8 mouse cellular contexts compared by ENCODE assay signal in the genomic region with DNA sequence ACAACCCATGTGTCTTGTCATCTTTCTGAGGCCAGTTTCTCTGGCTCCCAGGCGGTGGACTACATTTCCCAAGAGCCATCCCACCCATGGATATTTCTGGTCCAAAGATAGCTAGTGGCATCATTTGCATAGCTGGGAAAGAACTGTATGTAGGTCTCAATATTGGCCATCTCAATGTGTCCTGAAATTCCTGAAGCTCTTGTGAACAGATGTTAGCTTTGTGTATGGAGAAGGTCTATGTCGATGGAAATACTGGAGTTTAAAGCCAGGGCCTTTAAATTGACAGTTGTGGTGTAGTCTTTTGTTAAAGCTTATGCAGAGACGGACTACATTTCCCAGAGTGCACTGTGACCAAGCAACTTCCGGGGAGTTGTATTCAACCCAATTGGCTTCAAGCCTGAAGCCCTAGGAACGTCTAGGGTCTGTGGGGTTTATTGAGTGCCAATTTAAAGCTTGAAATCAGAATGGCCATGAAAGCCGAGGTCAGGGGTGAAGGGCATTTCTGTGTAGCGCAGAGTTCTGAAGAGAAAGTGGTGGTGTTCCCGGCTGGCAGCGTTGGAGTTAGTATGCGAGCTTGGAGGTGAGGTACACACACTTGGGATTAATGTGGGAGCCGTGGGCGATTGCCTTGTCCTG. TPM values are rescaled to one million over a fixed set of nuclear protein-coding genes. Genes with fewer than 3 reads are reported as not detected.
A peak's percentile ranks its signal among the peaks of the same experiment; 100 is the strongest.
DNase-seq lines count a peak whose midpoint lies in the region; ATAC-seq and TF ChIP-seq lines count a peak whose summit lies in the region.

No protein-coding gene starts in this region.

- peaks cover 37% of the 10 kb centered on the region for H3K4me1 ChIP-seq in embryonic facial prominence, embryonic 13.5 days
- peaks cover 13% of the 10 kb centered on the region for H3K4me1 ChIP-seq in heart, adult 2 months (ENCODE audit: control insufficient read depth, insufficient read depth, low read length)
- peaks cover 9% of the 10 kb centered on the region for H3K4me1 ChIP-seq in kidney, adult 2 months (ENCODE audit: control insufficient read depth, insufficient read depth, low read length)
- H3K4me1 ChIP-seq in limb, embryonic 11.5 days (ENCODE audit: control insufficient read depth, insufficient read depth, low read length): peaks cover 7% of the 10 kb centered on the region
- H3K4me1 ChIP-seq in midbrain, embryonic 13.5 days (replicated peaks): peaks cover 50% of the 10 kb centered on the region
- H3K4me1 ChIP-seq in small intestine, adult 2 months (ENCODE audit: control insufficient read depth, insufficient read depth, insufficient read length, low read length): peaks cover 3% of the 10 kb centered on the region; the same call in 1 of the 2 replicates

- peak overlapping the region; percentile 78 for H3K9ac ChIP-seq in embryonic facial prominence, embryonic 13.5 days
- peak overlapping the region; percentile 66 for H3K9ac ChIP-seq in heart, adult 2 months (ENCODE audit: low read depth, low read length)
- H3K9ac ChIP-seq in limb, embryonic 11.5 days (ENCODE audit: low read length): peak overlapping the region; percentile 49
- peak overlapping the region; percentile 72 for H3K9ac ChIP-seq in midbrain, embryonic 13.5 days (replicated peaks)

- H3K27me3 ChIP-seq in embryonic facial prominence, embryonic 13.5 days: no peaks in the 10 kb centered on the region
- no peaks in the 10 kb centered on the region for H3K27me3 ChIP-seq in heart, adult 2 months (ENCODE audit: control insufficient read depth, insufficient read depth, low read length)
- no peaks in the 10 kb centered on the region for H3K27me3 ChIP-seq in kidney, adult 2 months (replicated peaks; ENCODE audit: control insufficient read depth, insufficient read depth, low read length)
- H3K27me3 ChIP-seq in limb, embryonic 11.5 days (ENCODE audit: control insufficient read depth, insufficient read depth, low read length): no peaks in the 10 kb centered on the region
- no peaks in the 10 kb centered on the region for H3K27me3 ChIP-seq in midbrain, embryonic 13.5 days
- no peaks in the 10 kb centered on the region for H3K27me3 ChIP-seq in small intestine, adult 2 months (ENCODE audit: control insufficient read depth, insufficient read depth, low read length)

- TF ChIP-seq EP300 in heart, adult 2 months (IDR thresholded peaks at IDR 0.05; ENCODE audit: insufficient read depth, low read depth, low read length): no peak

- no peak overlapping the region for H3K27ac ChIP-seq in embryonic facial prominence, embryonic 13.5 days
- peak overlapping the region; percentile 85 for H3K27ac ChIP-seq in heart, adult 2 months
- H3K27ac ChIP-seq in kidney, adult 2 months (ENCODE audit: insufficient read depth, low read depth, low read length): peak overlapping the region; percentile 9; the same call in 1 of the 2 replicates
- no peak overlapping the region for H3K27ac ChIP-seq in limb, embryonic 11.5 days (replicated peaks; ENCODE audit: low read depth, low read length)
- H3K27ac ChIP-seq in midbrain, embryonic 13.5 days: peak overlapping the region; percentile 71
- H3K27ac ChIP-seq in small intestine, adult 2 months (ENCODE audit: insufficient read depth, low read depth, low read length): 0 out of 2 replicates have a peak overlapping the region, but pooled peaks have one; percentile 14

- no peaks in the 10 kb centered on the region for H3K9me3 ChIP-seq in embryonic facial prominence, embryonic 13.5 days
- no peaks in the 10 kb centered on the region for H3K9me3 ChIP-seq in limb, embryonic 11.5 days (ENCODE audit: control insufficient read depth, low read length)
- H3K9me3 ChIP-seq in midbrain, embryonic 13.5 days: no peaks in the 10 kb centered on the region

- 0 out of 2 replicates have a peak, but pooled peaks have one; percentile 18 for TF ChIP-seq POLR2A in heart, adult 2 months (IDR thresholded peaks at IDR 0.05; ENCODE audit: insufficient read depth, low read depth, low read length)
- TF ChIP-seq POLR2A in kidney, adult 2 months (IDR thresholded peaks at IDR 0.05; ENCODE audit: low read depth, low read length): no peak
- TF ChIP-seq POLR2A in small intestine, adult 2 months (IDR thresholded peaks at IDR 0.05; ENCODE audit: low read depth, low read length): no peak

- TF ChIP-seq CTCF in heart, adult 2 months (IDR thresholded peaks at IDR 0.05): no peak
- no peak for TF ChIP-seq CTCF in kidney, adult 2 months (conservative IDR thresholded peaks at IDR 0.05; ENCODE audit: insufficient read depth, insufficient read length, low read depth, low read length)
- no peak for TF ChIP-seq CTCF in small intestine, adult 2 months (IDR thresholded peaks at IDR 0.05; ENCODE audit: extremely low read depth, insufficient read length, insufficient replicate concordance, low read depth, low read length)

- 3% methylated on average over 12 of the region's 12 CpGs for WGBS in embryonic facial prominence, embryonic 13.5 days
- WGBS in heart, adult 2 months: under 1% methylated on average over 12 of the region's 12 CpGs
- 2% methylated on average over 12 of the region's 12 CpGs for WGBS in kidney, adult 2 months
- 6% methylated on average over 12 of the region's 12 CpGs for WGBS in limb, embryonic 11.5 days
- 2% methylated on average over 12 of the region's 12 CpGs for WGBS in midbrain, embryonic 13.5 days
- WGBS in small intestine, adult 2 months: 2% methylated on average over 12 of the region's 12 CpGs

- intact Hi-C loops in heart, adult 2 months (cut with DNase I): loop anchor here (2.0 to 5.0 kb wide), 4 partner anchors 34 to 399 kb away; a partner anchor contains a TSS

- peak; percentile 87 for DNase-seq in 416B (ENCODE audit: low read depth)
- peak; percentile 72 to 82 for DNase-seq in adrenal gland, postnatal 36 days
- peak; percentile 71 to 82 for DNase-seq in heart, adult 2 months
- DNase-seq in kidney, adult 2 months: peak; percentile 85
- peak; percentile 80 for DNase-seq in limb, embryonic 11.5 days (ENCODE audit: low spot score)

- H3K36me3 ChIP-seq in embryonic facial prominence, embryonic 13.5 days: peaks cover 34% of the 10 kb centered on the region
- no peaks in the 10 kb centered on the region for H3K36me3 ChIP-seq in heart, adult 2 months (ENCODE audit: control insufficient read depth, insufficient read depth, low read length)
- H3K36me3 ChIP-seq in kidney, adult 2 months (ENCODE audit: control insufficient read depth, insufficient read depth, low read length): no peaks in the 10 kb centered on the region
- H3K36me3 ChIP-seq in limb, embryonic 11.5 days (ENCODE audit: control insufficient read depth, insufficient read depth, low read length): peaks cover 7% of the 10 kb centered on the region
- H3K36me3 ChIP-seq in midbrain, embryonic 13.5 days: peaks cover 22% of the 10 kb centered on the region
- peaks cover under 1% of the 10 kb centered on the region; the same call in 1 of the 2 replicates for H3K36me3 ChIP-seq in small intestine, adult 2 months (ENCODE audit: control insufficient read depth, insufficient read depth, low read length)

- peak overlapping the region; percentile 82 for H3K4me2 ChIP-seq in embryonic facial prominence, embryonic 13.5 days
- H3K4me2 ChIP-seq in limb, embryonic 11.5 days (ENCODE audit: low read depth, severe bottlenecking): peak overlapping the region; percentile 56
- H3K4me2 ChIP-seq in midbrain, embryonic 13.5 days (replicated peaks): peak overlapping the region; percentile 80

- no peak; the same call in 1 of the 2 replicates for ATAC-seq in embryonic facial prominence, embryonic 13.5 days (ENCODE audit: insufficient number of reproducible peaks, insufficient read depth, low FRiP score, low TSS enrichment, low read depth)
- peak; percentile 51; the same call in 1 of the 2 replicates for ATAC-seq in limb, embryonic 11.5 days (ENCODE audit: insufficient number of reproducible peaks, low FRiP score, low TSS enrichment, low read depth)
- peak; percentile 83 for ATAC-seq in midbrain, embryonic 13.5 days

- H3K4me3 ChIP-seq in embryonic facial prominence, embryonic 13.5 days: peak overlapping the region; percentile 65
- peak overlapping the region; percentile 69 for H3K4me3 ChIP-seq in heart, adult 2 months
- H3K4me3 ChIP-seq in kidney, adult 2 months (ENCODE audit: insufficient read depth, low read depth, low read length): peak overlapping the region; percentile 63
- H3K4me3 ChIP-seq in limb, embryonic 11.5 days (ENCODE audit: low read depth, low read length): peak overlapping the region; percentile 46
- H3K4me3 ChIP-seq in midbrain, embryonic 13.5 days (replicated peaks): peak overlapping the region; percentile 56
- peak overlapping the region; percentile 69 for H3K4me3 ChIP-seq in small intestine, adult 2 months (ENCODE audit: low read depth, low read length)

- peaks cover 5% of the 10 kb centered on the region; the same call in 1 of the 2 replicates for H3K79me2 ChIP-seq in heart, adult 2 months (replicated peaks; ENCODE audit: control insufficient read depth, insufficient read depth, low read length)

RNA-seq across cellular contexts. Expression of a gene that starts 2.8 kb away (rescaled TPM):
- 10 to 100 TPM; 15.6 to 16.0 TPM for total RNA-seq in adrenal gland, postnatal 36 days (2021)
- 17.3 and 18.1 TPM in 2 replicates for polyA plus RNA-seq in embryonic facial prominence, embryonic 13.5 days (2015; fragmentation: Nextera tagmentation; extraction: Ambion mirVana)
- total RNA-seq in heart, adult 2 months (2021): 10 to 100 TPM; 10.1 to 10.8 TPM
- polyA plus RNA-seq in heart, adult 2 months (2012; rRNA removed): 3.1 and 5.7 TPM in 2 replicates
- polyA plus RNA-seq in kidney, adult 2 months (2012; rRNA removed): 2.6 and 3.3 TPM in 2 replicates
- polyA plus RNA-seq in limb, embryonic 11.5 days (2014; fragmentation: Nextera tagmentation; extraction: Ambion mirVana): 17.1 and 19.5 TPM in 2 replicates
- 29.7 and 29.9 TPM in 2 replicates for polyA plus RNA-seq in midbrain, embryonic 13.5 days (2015; fragmentation: Nextera tagmentation; extraction: Ambion mirVana)
- polyA plus RNA-seq in small intestine, adult 2 months (2012; rRNA removed): 0.43 and 0.86 TPM in 2 replicates

RNA-seq across cellular contexts. Expression of a gene that starts 34.7 kb away (rescaled TPM):
- 1 to 10 TPM; 1.3 to 1.4 TPM for total RNA-seq in adrenal gland, postnatal 36 days (2021)
- polyA plus RNA-seq in embryonic facial prominence, embryonic 13.5 days (2015; fragmentation: Nextera tagmentation; extraction: Ambion mirVana): 6.3 and 7.4 TPM in 2 replicates
- total RNA-seq in heart, adult 2 months (2021): under 1 TPM; 0.44 to 0.77 TPM
- polyA plus RNA-seq in heart, adult 2 months (2012; rRNA removed): 0.12 and 0.29 TPM in 2 replicates
- 0.48 and 0.61 TPM in 2 replicates for polyA plus RNA-seq in kidney, adult 2 months (2012; rRNA removed)
- 9.8 TPM in 2 replicates for polyA plus RNA-seq in limb, embryonic 11.5 days (2014; fragmentation: Nextera tagmentation; extraction: Ambion mirVana)
- 12.8 and 14.4 TPM in 2 replicates for polyA plus RNA-seq in midbrain, embryonic 13.5 days (2015; fragmentation: Nextera tagmentation; extraction: Ambion mirVana)
- polyA plus RNA-seq in small intestine, adult 2 months (2012; rRNA removed): 0.05 and 0.06 TPM in 2 replicates

RNA-seq across cellular contexts. Expression of a gene that starts 34.9 kb away (rescaled TPM):
- 1 to 10 TPM; 2.8 to 2.9 TPM for total RNA-seq in adrenal gland, postnatal 36 days (2021)
- 10.8 and 11.7 TPM in 2 replicates for polyA plus RNA-seq in embryonic facial prominence, embryonic 13.5 days (2015; fragmentation: Nextera tagmentation; extraction: Ambion mirVana)
- total RNA-seq in heart, adult 2 months (2021): 1 to 10 TPM; 3.2 to 5.6 TPM
- polyA plus RNA-seq in heart, adult 2 months (2012; rRNA removed): 5.0 and 7.6 TPM in 2 replicates
- 3.6 and 3.8 TPM in 2 replicates for polyA plus RNA-seq in kidney, adult 2 months (2012; rRNA removed)
- polyA plus RNA-seq in limb, embryonic 11.5 days (2014; fragmentation: Nextera tagmentation; extraction: Ambion mirVana): 8.9 and 9.0 TPM in 2 replicates
- 14.2 and 14.9 TPM in 2 replicates for polyA plus RNA-seq in midbrain, embryonic 13.5 days (2015; fragmentation: Nextera tagmentation; extraction: Ambion mirVana)
- polyA plus RNA-seq in small intestine, adult 2 months (2012; rRNA removed): 0.32 and 0.52 TPM in 2 replicates

RNA-seq across cellular contexts. Expression of a gene that starts 41.0 kb away (rescaled TPM):
- 1 to 10 TPM; 5.0 to 6.3 TPM for total RNA-seq in adrenal gland, postnatal 36 days (2021)
- 9.3 and 11.7 TPM in 2 replicates for polyA plus RNA-seq in embryonic facial prominence, embryonic 13.5 days (2015; fragmentation: Nextera tagmentation; extraction: Ambion mirVana)
- 1 to 10 TPM; 3.8 to 4.5 TPM for total RNA-seq in heart, adult 2 months (2021)
- 1.1 and 1.4 TPM in 2 replicates for polyA plus RNA-seq in heart, adult 2 months (2012; rRNA removed)
- polyA plus RNA-seq in kidney, adult 2 months (2012; rRNA removed): 1.7 and 1.8 TPM in 2 replicates
- polyA plus RNA-seq in limb, embryonic 11.5 days (2014; fragmentation: Nextera tagmentation; extraction: Ambion mirVana): 10.0 and 12.5 TPM in 2 replicates
- 18.3 and 19.9 TPM in 2 replicates for polyA plus RNA-seq in midbrain, embryonic 13.5 days (2015; fragmentation: Nextera tagmentation; extraction: Ambion mirVana)
- polyA plus RNA-seq in small intestine, adult 2 months (2012; rRNA removed): 0.13 and 0.18 TPM in 2 replicates

RNA-seq across cellular contexts. Expression of a gene that starts 50.4 kb away (rescaled TPM):
- 10 to 100 TPM; 13.4 to 14.9 TPM for total RNA-seq in adrenal gland, postnatal 36 days (2021)
- polyA plus RNA-seq in embryonic facial prominence, embryonic 13.5 days (2015; fragmentation: Nextera tagmentation; extraction: Ambion mirVana): 12.8 and 16.3 TPM in 2 replicates
- 10 to 100 TPM; 10.2 to 10.4 TPM for total RNA-seq in heart, adult 2 months (2021)
- polyA plus RNA-seq in heart, adult 2 months (2012; rRNA removed): 3.7 and 7.1 TPM in 2 replicates
- polyA plus RNA-seq in kidney, adult 2 months (2012; rRNA removed): 5.5 and 5.7 TPM in 2 replicates
- polyA plus RNA-seq in limb, embryonic 11.5 days (2014; fragmentation: Nextera tagmentation; extraction: Ambion mirVana): 13.6 and 13.8 TPM in 2 replicates
- polyA plus RNA-seq in midbrain, embryonic 13.5 days (2015; fragmentation: Nextera tagmentation; extraction: Ambion mirVana): 17.7 and 19.0 TPM in 2 replicates
- polyA plus RNA-seq in small intestine, adult 2 months (2012; rRNA removed): 1.0 and 1.8 TPM in 2 replicates

Comparison
In these comparisons a context has a peak if more than half of its experiments do, and no peak if none do; other contexts are left out.
1. H3K27ac ChIP-seq: peak in heart, adult 2 months (single experiment), kidney, adult 2 months (single experiment), midbrain, embryonic 13.5 days (single experiment) and small intestine, adult 2 months (single experiment); none in embryonic facial prominence, embryonic 13.5 days (single experiment) and limb, embryonic 11.5 days (single experiment).
2. Peak in every context shown above with its lines, with median percentiles within 50 percentile points of each other: DNase-seq, H3K4me2 ChIP-seq, H3K4me3 ChIP-seq and H3K9ac ChIP-seq.